Mouse (Mus musculus) stomach, embryonic 14.5 days (tissue): ENCODE data around the gene Mpz. TPM values are rescaled to one million over a fixed set of nuclear protein-coding genes. Genes with fewer than 3 reads are reported as not detected.

Experiments used
- ATAC-seq: fragments of 200-750 bp; cut with Nextera tagmentation; 2 replicates; pipeline ENCODE4 v1.8.0; 2017; ENCODE audit warnings: low read depth, moderate TSS enrichment; ENCODE audit not compliant: insufficient number of reproducible peaks, insufficient read depth, low FRiP score
- H3K27ac ChIP-seq: fragments of 300-500 bp; sonication (generic); 2 replicates; pipeline ENCODE4 v1.5.1; 2014; ENCODE audit warnings: mild to moderate bottlenecking, low read length, moderate library complexity, mixed read lengths
- H3K27me3 ChIP-seq: fragments of 300-500 bp; sonication (generic); 2 replicates; pipeline ENCODE4 v1.6.1; 2014; ENCODE audit warnings: low read length, control low read depth, mixed read lengths; ENCODE audit not compliant: control insufficient read depth, insufficient read depth
- H3K36me3 ChIP-seq: fragments of 300-500 bp; sonication (generic); 2 replicates; pipeline ENCODE4 v1.6.1; 2014; ENCODE audit warnings: mild to moderate bottlenecking, control low read depth, low read length, moderate library complexity, mixed read lengths; ENCODE audit not compliant: control insufficient read depth, insufficient read depth
- H3K4me1 ChIP-seq: fragments of 300-500 bp; sonication (generic); 2 replicates; pipeline ENCODE4 v1.6.1; 2014; ENCODE audit warnings: low read length, control low read depth, mixed read lengths; ENCODE audit not compliant: control insufficient read depth, insufficient read depth
- H3K4me2 ChIP-seq: fragments of 300-500 bp; sonication (generic); replicated peaks from 2 replicates; pipeline ENCODE4 v1.6.1; 2014; ENCODE audit warnings: low read depth, low read length, control low read depth
- H3K4me3 ChIP-seq: fragments of 300-500 bp; sonication (generic); 2 replicates; pipeline ENCODE4 v1.5.1; 2014; ENCODE audit warnings: low read depth, low read length, control low read depth
- H3K9ac ChIP-seq: fragments of 300-500 bp; sonication (generic); replicated peaks from 2 replicates; pipeline ENCODE4 v1.6.1; 2014; ENCODE audit warnings: low read depth, mild to moderate bottlenecking, control low read depth, low read length, moderate library complexity, mixed read lengths
- H3K9me3 ChIP-seq: fragments of 300-500 bp; sonication (generic); 2 replicates; pipeline ENCODE4 v1.6.1; 2016; ENCODE audit warnings: low read depth, low read length, control low read depth; ENCODE audit not compliant: control insufficient read depth
- WGBS: fragments of 180-500 bp; shearing (Covaris S2); extraction: QIAGEN DNeasy Blood & Tissue Kit; methylation state at CpG from one replicate; pipeline ENCODE4 v1.1.7; 2014; 5-methylcytosine and 5-hydroxymethylcytosine counted together
- polyA plus RNA-seq: library from polyadenylated mRNA; unstranded; fragments of >200 nt; fragmentation: Nextera tagmentation; extraction: Ambion mirVana; gene quantifications from 2 replicates; pipeline ENCODE4 v1.2.1, GENCODE M21; 2014

Gene Mpz
- polyA plus RNA-seq, 1 experiment from 2014 or later = 1.9 TPM

- H3K4me3 ChIP-seq = no peak overlapping the region
- ATAC-seq = no peak
- H3K9ac ChIP-seq = no peak overlapping the region
- H3K9me3 ChIP-seq = no peaks in the 10 kb centered on the region
- H3K27me3 ChIP-seq = no peaks in the 10 kb centered on the region
- no peaks in the 10 kb centered on the region for H3K4me1 ChIP-seq
- no peaks in the 10 kb centered on the region for H3K36me3 ChIP-seq
- no peak overlapping the region for H3K4me2 ChIP-seq
- WGBS = 59% methylated on average over 7 of the region's 7 CpGs
- no peak overlapping the region for H3K27ac ChIP-seq
Measured at GRCm38 (mm10) chr1:171204249-171204644, 53.7 kb downstream of the Mpz start.

GRCm38 (mm10) chr1:171205704-171206493 lies 55.4 kb downstream of the Mpz start:
- Histone ChIP-seq H3K9ac (no peak overlapping the region), H3K9me3 (no peaks in the 10 kb centered on the region), H3K4me3 (no peak overlapping the region), H3K4me2 (no peak overlapping the region), H3K27ac (no peak overlapping the region), H3K4me1 (no peaks in the 10 kb centered on the region), H3K36me3 (no peaks in the 10 kb centered on the region), H3K27me3 (no peaks in the 10 kb centered on the region)
- no peak for ATAC-seq
- WGBS = 70% methylated on average over 6 of the region's 6 CpGs

- Histone ChIP-seq H3K4me3 (no peak overlapping the region), H3K4me2 (no peak overlapping the region), H3K9ac (no peak overlapping the region), H3K27me3 (no peaks in the 10 kb centered on the region), H3K4me1 (no peaks in the 10 kb centered on the region), H3K36me3 (no peaks in the 10 kb centered on the region), H3K27ac (no peak overlapping the region), H3K9me3 (no peaks in the 10 kb centered on the region)
- no peak for ATAC-seq
- WGBS = 28% methylated on average over 4 of the region's 4 CpGs
Measured at GRCm38 (mm10) chr1:171209409-171209808, 58.9 kb downstream of the Mpz start.

Other genes starting within 250 kb of the Mpz start
- gene Fcrlb, start 237.8 kb upstream of the Mpz start, polyA plus RNA-seq = not detected in 2 replicates
- 0.18 TPM in 1 of 2 replicates, not detected in the other for gene Fcrla, start 223.1 kb upstream of the Mpz start, polyA plus RNA-seq
- gene Fcgr2b, start 174.2 kb upstream of the Mpz start, polyA plus RNA-seq = 1.4 and 1.7 TPM in 2 replicates
- gene Fcgr4, start 131.8 kb upstream of the Mpz start, polyA plus RNA-seq = 0.74 and 0.91 TPM in 2 replicates
- 11.1 and 14.8 TPM in 2 replicates for gene Fcgr3, start 85.8 kb upstream of the Mpz start, polyA plus RNA-seq
- gene Cfap126, start 36.8 kb upstream of the Mpz start, polyA plus RNA-seq = 2.6 and 2.8 TPM in 2 replicates
- 297 and 311 TPM in 2 replicates for gene Sdhc, start 108 bp upstream of the Mpz start, polyA plus RNA-seq
- gene Pcp4l1, start 45.6 kb downstream of the Mpz start, polyA plus RNA-seq = 35.6 and 39.6 TPM in 2 replicates
- gene Nr1i3, start 63.3 kb downstream of the Mpz start, polyA plus RNA-seq = 0.17 and 0.30 TPM in 2 replicates
- 25.0 and 28.2 TPM in 2 replicates for gene Tomm40l, start 71.8 kb downstream of the Mpz start, polyA plus RNA-seq
- gene Apoa2, start 74.3 kb downstream of the Mpz start, polyA plus RNA-seq = 3.9 and 7.3 TPM in 2 replicates
- 52.5 and 58.4 TPM in 2 replicates for gene Fcer1g, start 83.7 kb downstream of the Mpz start, polyA plus RNA-seq
- 5.3 and 6.3 TPM in 2 replicates for gene Adamts4, start 99.7 kb downstream of the Mpz start, polyA plus RNA-seq
- 219 and 234 TPM in 2 replicates for gene Ndufs2, start 100.7 kb downstream of the Mpz start, polyA plus RNA-seq
- gene B4galt3, start 119.6 kb downstream of the Mpz start, polyA plus RNA-seq = 81.1 and 87.0 TPM in 2 replicates
- gene Ppox, start 130.5 kb downstream of the Mpz start, polyA plus RNA-seq = 56.7 and 57.7 TPM in 2 replicates
- gene Usp21, start 137.3 kb downstream of the Mpz start, polyA plus RNA-seq = 68.8 and 70.6 TPM in 2 replicates
- 118 and 130 TPM in 2 replicates for gene Ufc1, start 144.3 kb downstream of the Mpz start, polyA plus RNA-seq
- 48.8 and 54.1 TPM in 2 replicates for gene Dedd, start 178.4 kb downstream of the Mpz start, polyA plus RNA-seq
- gene Nit1, start 194.9 kb downstream of the Mpz start, polyA plus RNA-seq = 37.1 and 40.8 TPM in 2 replicates
- 44.7 TPM in 2 replicates for gene Pfdn2, start 195.0 kb downstream of the Mpz start, polyA plus RNA-seq
- 1.5 and 1.6 TPM in 2 replicates for gene Klhdc9, start 210.1 kb downstream of the Mpz start, polyA plus RNA-seq
- gene Nectin4, start 219.4 kb downstream of the Mpz start, polyA plus RNA-seq = 10.7 and 13.7 TPM in 2 replicates
- 0.67 and 1.3 TPM in 2 replicates for gene Arhgap30, start 238.2 kb downstream of the Mpz start, polyA plus RNA-seq